Mouse (Mus musculus) adrenal gland, postnatal 4 days (tissue): Measurements from ENCODE around the gene Ccna1. TPM values are rescaled to one million over a fixed set of nuclear protein-coding genes. Genes with fewer than 3 reads are reported as not detected.

Source experiments
- total RNA-seq, 2 experiments: library from RNA; stranded (reverse); gene quantifications; 2 replicates each; pipeline ENCODE4 v1.2.3; 2021

Ccna1 gene
- total RNA-seq, 2 experiments from 2014 or later: 0.67 to 0.79 TPM

Other genes with a start within 250 kb of the Ccna1 start
- 10 to 100 TPM; 30.5 to 36.7 TPM for gene Rfxap, start 247.7 kb downstream of the Ccna1 start, total RNA-seq
- gene Sertm1, start 139.6 kb downstream of the Ccna1 start, total RNA-seq: under 1 TPM in 1 of 2 experiments, not detected in 1; 0.20 TPM
- 10 to 100 TPM; 55.2 to 55.3 TPM for gene Spg20, start 56.6 kb upstream of the Ccna1 start, total RNA-seq
- gene Ccdc169, start 81.8 kb upstream of the Ccna1 start, total RNA-seq: under 1 TPM; 0.17 to 0.34 TPM
- gene Sohlh2, start 126.5 kb upstream of the Ccna1 start, total RNA-seq: under 1 TPM in 1 of 2 experiments, not detected in 1; 0.11 TPM
- gene Dclk1, start 186.9 kb upstream of the Ccna1 start, total RNA-seq: 10 to 100 TPM; 23.0 to 25.0 TPM